Mouse (Mus musculus) adrenal gland, adult 10 weeks (tissue): Measurements from ENCODE around the gene Olfr60. TPM values are rescaled to one million over a fixed set of nuclear protein-coding genes. Genes with fewer than 3 reads are reported as not detected.

ENCODE experiments used
- polyA plus RNA-seq: library from polyadenylated mRNA; stranded (reverse); fragments of 350-450 nt; fragmentation: Illumina TruSeq; extraction: RNeasy Lipid Tissue Mini Kit (QIAGEN cat#74804); gene quantifications from one replicate; pipeline ENCODE4 v1.2.3, GENCODE M21; 2014; ENCODE audit warnings: low read depth, low replicate concordance

Olfr60 gene
- not detected for polyA plus RNA-seq

GRCm38 (mm10) chr7:140361571-140361970, at the start of gene Olfr60:
Olfr60 (minus strand) TSS chr7:140361671.

GRCm38 (mm10) chr7:140402818-140403217, 41.3 kb upstream of the Olfr60 start, which contains the start of gene Olfr531:
Olfr531 (minus strand) TSS chr7:140402918.

GRCm38 (mm10) chr7:140376231-140376630, 14.8 kb upstream of the Olfr60 start, which contains the start of gene Olfr530:
Olfr530 (minus strand) TSS chr7:140376331.

GRCm38 (mm10) chr7:140333717-140334116, 27.8 kb downstream of the Olfr60 start, which contains the start of gene Olfr527:
Olfr527 (plus strand) TSS chr7:140334017.

GRCm38 (mm10) chr7:140320558-140320957, 40.9 kb downstream of the Olfr60 start, which contains the start of gene Olfr525:
Olfr525 (plus strand) TSS chr7:140320858.

Other genes with a start within 250 kb of the Olfr60 start
- gene Paox, start 245.9 kb downstream of the Olfr60 start, polyA plus RNA-seq = 10.3 TPM
- 264 TPM for gene Echs1, start 245.2 kb downstream of the Olfr60 start, polyA plus RNA-seq
- gene Mtg1, start 224.1 kb downstream of the Olfr60 start, polyA plus RNA-seq = 7.0 TPM
- gene Sprn, start 206.8 kb downstream of the Olfr60 start, polyA plus RNA-seq = 1.6 TPM
- gene Olfr522, start 196.9 kb downstream of the Olfr60 start, polyA plus RNA-seq = not detected
- gene Olfr523, start 188.5 kb downstream of the Olfr60 start, polyA plus RNA-seq = not detected
- not detected for gene Olfr524, start 155.7 kb downstream of the Olfr60 start, polyA plus RNA-seq
- not detected for gene Cd163l1, start 143.4 kb downstream of the Olfr60 start, polyA plus RNA-seq
- gene 5830411N06Rik, start 114.4 kb downstream of the Olfr60 start, polyA plus RNA-seq = not detected
- gene Olfr525, start 40.8 kb downstream of the Olfr60 start, polyA plus RNA-seq = not detected
- gene Olfr527, start 27.7 kb downstream of the Olfr60 start, polyA plus RNA-seq = not detected
- not detected for gene Olfr530, start 14.7 kb upstream of the Olfr60 start, polyA plus RNA-seq
- not detected for gene Olfr531, start 41.2 kb upstream of the Olfr60 start, polyA plus RNA-seq
- not detected for gene Olfr532, start 60.0 kb upstream of the Olfr60 start, polyA plus RNA-seq
- not detected for gene Olfr533, start 101.7 kb upstream of the Olfr60 start, polyA plus RNA-seq
- not detected for gene Olfr535, start 122.5 kb upstream of the Olfr60 start, polyA plus RNA-seq
- not detected for gene Olfr536, start 145.7 kb upstream of the Olfr60 start, polyA plus RNA-seq
- gene Olfr538, start 206.2 kb upstream of the Olfr60 start, polyA plus RNA-seq = not detected
- gene Olfr46, start 239.6 kb upstream of the Olfr60 start, polyA plus RNA-seq = not detected